Mouse (Mus musculus) T-cell, adult 66 days (primary cell): ENCODE results near the gene Gng7. TPM values are rescaled to one million over a fixed set of nuclear protein-coding genes. Genes with fewer than 3 reads are reported as not detected.

ENCODE experiments used
- total RNA-seq, 2 experiments: library from RNA; stranded (reverse); gene quantifications; 3 replicates in 1 of 2; 4 replicates in 1 of 2; pipeline ENCODE4 v1.2.4; 2023

Gene Gng7
- not detected for total RNA-seq

GRCm38 (mm10) chr10:81014393-81015384 lies at the start of gene Gng7:
Gng7 (minus strand) TSS chr10:81014945.

GRCm38 (mm10) chr10:81059603-81060543 lies 45.1 kb upstream of the Gng7 start, which contains the start of gene Sgta:
Sgta (minus strand) TSS chr10:81060181.

GRCm38 (mm10) chr10:81036988-81037580 lies 22.3 kb upstream of the Gng7 start, which contains the start of gene Slc39a3:
Slc39a3 (minus strand) TSS chr10:81037426.

GRCm38 (mm10) chr10:81025639-81026275 lies 11.0 kb upstream of the Gng7 start, which contains the start of gene Diras1:
Diras1 (minus strand) TSS chr10:81025662.

GRCm38 (mm10) chr10:80929299-80930226 lies 85.2 kb downstream of the Gng7 start, which contains the start of gene Gadd45b:
Gadd45b (plus strand) TSS chr10:80930073.

GRCm38 (mm10) chr10:80917779-80918434 lies 96.8 kb downstream of the Gng7 start, which contains the start of gene Lmnb2:
Lmnb2 (minus strand) TSS chr10:80918245.

GRCm38 (mm10) chr10:80900318-80901247 lies 114.2 kb downstream of the Gng7 start, which contains the start of gene Timm13:
Timm13 (minus strand) TSS chr10:80900969.

Other genes starting within 250 kb of the Gng7 start
- 10 to 100 TPM; 76.4 to 85.9 TPM for gene Sf3a2, start 216.7 kb downstream of the Gng7 start, total RNA-seq
- gene Plekhj1, start 216.3 kb downstream of the Gng7 start, total RNA-seq = 100 to 1,000 TPM; 133 to 134 TPM
- 1 to 10 TPM; 2.0 to 3.3 TPM for gene Amh, start 209.7 kb downstream of the Gng7 start, total RNA-seq
- gene Jsrp1, start 201.4 kb downstream of the Gng7 start, total RNA-seq = not detected
- gene Oaz1, start 188.3 kb downstream of the Gng7 start, total RNA-seq = 100 to 1,000 TPM; 571 to 578 TPM
- gene Lingo3, start 170.9 kb downstream of the Gng7 start, total RNA-seq = not detected
- gene Lsm7, start 159.7 kb downstream of the Gng7 start, total RNA-seq = 10 to 100 TPM; 37.9 to 40.3 TPM
- gene Sppl2b, start 159.7 kb downstream of the Gng7 start, total RNA-seq = 10 to 100 TPM; 33.5 to 37.7 TPM
- gene Tmprss9, start 143.1 kb downstream of the Gng7 start, total RNA-seq = not detected
- gene Timm13, start 114.0 kb downstream of the Gng7 start, total RNA-seq = 10 to 100 TPM; 58.6 to 63.8 TPM
- 10 to 100 TPM; 14.0 to 15.8 TPM for gene Lmnb2, start 96.7 kb downstream of the Gng7 start, total RNA-seq
- 10 to 100 TPM; 21.4 to 31.5 TPM for gene Gadd45b, start 84.9 kb downstream of the Gng7 start, total RNA-seq
- not detected for gene Diras1, start 10.7 kb upstream of the Gng7 start, total RNA-seq
- 10 to 100 TPM; 18.7 to 21.2 TPM for gene Slc39a3, start 22.5 kb upstream of the Gng7 start, total RNA-seq
- gene Sgta, start 45.2 kb upstream of the Gng7 start, total RNA-seq = 10 to 100 TPM; 47.1 to 52.0 TPM
- gene Thop1, start 55.1 kb upstream of the Gng7 start, total RNA-seq = 10 to 100 TPM in 1 of 2 experiments, 1 to 10 TPM in 1; 9.4 to 11.5 TPM
- not detected for gene Creb3l3, start 83.9 kb upstream of the Gng7 start, total RNA-seq
- 100 to 1,000 TPM; 134 to 145 TPM for gene Map2k2, start 91.0 kb upstream of the Gng7 start, total RNA-seq
- 10 to 100 TPM; 75.0 to 78.0 TPM for gene Zbtb7a, start 120.3 kb upstream of the Gng7 start, total RNA-seq
- 10 to 100 TPM; 37.2 to 43.2 TPM for gene Pias4, start 153.0 kb upstream of the Gng7 start, total RNA-seq
- gene Eef2, start 161.7 kb upstream of the Gng7 start, total RNA-seq = 1,000 to 10,000 TPM; 2,301 to 2,484 TPM
- gene Dapk3, start 168.1 kb upstream of the Gng7 start, total RNA-seq = 10 to 100 TPM; 62.4 to 62.6 TPM
- not detected for gene 4930442H23Rik, start 168.9 kb upstream of the Gng7 start, total RNA-seq
- not detected for gene Nmrk2, start 187.1 kb upstream of the Gng7 start, total RNA-seq
- gene Atcay, start 215.9 kb upstream of the Gng7 start, total RNA-seq = 1 to 10 TPM; 1.4 to 2.7 TPM
- gene Zfr2, start 218.2 kb upstream of the Gng7 start, total RNA-seq = 1 to 10 TPM; 5.2 to 5.5 TPM
- 10 to 100 TPM; 16.0 to 20.8 TPM for gene Matk, start 238.0 kb upstream of the Gng7 start, total RNA-seq